Mouse (Mus musculus): Measurements from ENCODE around the gene Hps6.

- no peak for TF ChIP-seq EP300 (IDR thresholded peaks at IDR 0.05)
- TF ChIP-seq CTCF (IDR thresholded peaks at IDR 0.05), result no peak
Observed at GRCm38 (mm10) chr19:46044271-46044992, 41.1 kb downstream of the Hps6 start, which contains the start of gene Pprc1.

Measured in lung, postnatal 0 days (tissue).